Mouse (Mus musculus) E14TG2a.4 (cell line): ENCODE data around the gene Ccdc24.

ENCODE experiments used
- H3K27me3 ChIP-seq: 2 replicates; pipeline ENCODE4 v1.6.1; 2014; ENCODE audit warnings: low read length, control low read depth; ENCODE audit not compliant: insufficient read depth
- H3K36me3 ChIP-seq: 2 replicates; pipeline ENCODE4 v1.6.1; 2014; ENCODE audit warnings: low read length, control low read depth; ENCODE audit not compliant: insufficient read depth
- H3K4me1 ChIP-seq: replicated peaks from 2 replicates; pipeline ENCODE4 v1.6.1; 2014; ENCODE audit warnings: low read depth, low read length, control low read depth
- H3K4me3 ChIP-seq: replicated peaks from 2 replicates; pipeline ENCODE4 v1.5.1; 2014; ENCODE audit warnings: mild to moderate bottlenecking, low read length
- H3K9me3 ChIP-seq: 2 replicates; pipeline ENCODE4 v1.6.1; 2014; ENCODE audit warnings: low read length, control low read depth
- CTCF ChIP-seq: conservative IDR thresholded peaks from 2 replicates; pipeline ENCODE4 v1.5.1; 2014; ENCODE audit warnings: low read length
- NANOG ChIP-seq: IDR thresholded peaks from 2 replicates; pipeline ENCODE4 v1.6.1; 2014; ENCODE audit warnings: borderline replicate concordance, low read length, mixed read lengths
- POU5F1 ChIP-seq: IDR thresholded peaks from 2 replicates; pipeline ENCODE4 v1.6.1; 2014; ENCODE audit warnings: low read length, borderline replicate concordance

Gene Ccdc24

DNA sequence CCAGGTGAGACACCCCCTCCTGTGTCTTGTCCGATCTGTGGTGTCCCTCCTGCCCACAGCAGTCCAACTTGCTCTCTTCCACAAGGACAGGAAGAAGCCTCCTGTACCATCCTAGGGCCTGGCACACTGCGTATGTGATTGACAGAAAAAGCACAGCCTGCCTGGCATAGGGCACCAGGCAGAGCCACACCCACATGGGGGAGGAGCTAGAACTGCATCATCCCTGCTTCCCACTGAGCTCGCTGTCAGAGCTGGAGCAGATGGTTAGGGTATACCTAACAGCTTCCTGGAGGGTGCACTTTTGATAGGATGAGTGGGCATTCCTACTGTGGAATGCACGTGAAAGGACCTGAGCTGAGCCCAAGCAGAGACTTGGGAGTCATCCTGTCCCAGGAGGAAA, 9.5 kb downstream of the Ccdc24 start:
- TF ChIP-seq POU5F1 (no peak), CTCF (no peak), NANOG (no peak)
- H3K27me3 ChIP-seq = peaks cover 37% of the 10 kb centered on the region
- no peak overlapping the region for H3K4me3 ChIP-seq
- peaks cover 22% of the 10 kb centered on the region for H3K4me1 ChIP-seq
- peaks cover 17% of the 10 kb centered on the region; the same call in 1 of the 2 replicates for H3K36me3 ChIP-seq
- no peaks in the 10 kb centered on the region for H3K9me3 ChIP-seq

GRCm38 (mm10) chr4:117860570-117860969, 11.8 kb downstream of the Ccdc24 start:
- H3K9me3 ChIP-seq = no peaks in the 10 kb centered on the region
- TF ChIP-seq NANOG = no peak
- TF ChIP-seq POU5F1 = no peak
- no peak for TF ChIP-seq CTCF
- peaks cover 32% of the 10 kb centered on the region for H3K4me1 ChIP-seq
- H3K27me3 ChIP-seq = peaks cover 22% of the 10 kb centered on the region
- H3K36me3 ChIP-seq = peaks cover 24% of the 10 kb centered on the region; the same call in 1 of the 2 replicates
- no peak overlapping the region for H3K4me3 ChIP-seq

- no peak for TF ChIP-seq POU5F1
- peak; percentile 54 for TF ChIP-seq CTCF
- Histone ChIP-seq H3K36me3 (peaks cover 15% of the 10 kb centered on the region; the same call in 1 of the 2 replicates), H3K4me1 (peaks cover 30% of the 10 kb centered on the region), H3K27me3 (peaks cover 12% of the 10 kb centered on the region; the same call in 1 of the 2 replicates), H3K9me3 (no peaks in the 10 kb centered on the region), H3K4me3 (no peak overlapping the region)
These were observed 13.6 kb downstream of the Ccdc24 start for GRCm38 (mm10) chr4:117858794-117859193.

GRCm38 (mm10) chr4:117855146-117855545, 17.2 kb downstream of the Ccdc24 start:
- H3K9me3 ChIP-seq = no peaks in the 10 kb centered on the region
- peaks cover 18% of the 10 kb centered on the region for H3K4me1 ChIP-seq
- no peak overlapping the region for H3K4me3 ChIP-seq
- TF ChIP-seq CTCF (no peak), NANOG (no peak), POU5F1 (no peak)
- H3K27me3 ChIP-seq = peaks cover 14% of the 10 kb centered on the region
- peaks cover 15% of the 10 kb centered on the region; the same call in 1 of the 2 replicates for H3K36me3 ChIP-seq

GRCm38 (mm10) chr4:117852152-117852868, 20.0 kb downstream of the Ccdc24 start:
- H3K27me3 ChIP-seq = peaks cover 31% of the 10 kb centered on the region
- peaks cover 17% of the 10 kb centered on the region for H3K4me1 ChIP-seq
- no peaks in the 10 kb centered on the region for H3K9me3 ChIP-seq
- peaks cover 4% of the 10 kb centered on the region; the same call in 1 of the 2 replicates for H3K36me3 ChIP-seq
- no peak for TF ChIP-seq CTCF
- TF ChIP-seq NANOG = no peak
- no peak overlapping the region for H3K4me3 ChIP-seq

DNA sequence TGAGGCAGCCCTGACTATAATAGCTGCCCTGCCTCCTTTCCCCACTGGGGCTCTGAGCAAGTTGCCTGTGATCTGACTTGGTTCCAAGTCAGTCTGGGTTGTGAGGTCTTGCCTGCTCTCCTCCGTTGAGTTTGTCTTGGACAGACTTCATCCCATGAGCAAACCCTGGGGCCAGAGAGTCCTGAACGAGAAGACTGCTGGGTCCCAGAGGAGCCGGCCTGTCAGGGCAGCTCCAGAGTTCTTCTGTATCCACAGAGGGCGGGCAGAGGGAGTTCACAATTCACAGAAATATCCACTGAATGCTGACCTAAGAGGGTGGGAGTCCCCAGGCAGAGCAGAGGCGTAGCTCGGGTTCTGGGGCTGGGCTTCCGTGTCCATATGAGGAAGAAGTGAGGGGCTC, 21.5 kb downstream of the Ccdc24 start:
- H3K9me3 ChIP-seq = no peaks in the 10 kb centered on the region

GRCm38 (mm10) chr4:117850176-117850575, 22.2 kb downstream of the Ccdc24 start:
- no peaks in the 10 kb centered on the region for H3K9me3 ChIP-seq
- H3K4me3 ChIP-seq = no peak overlapping the region
- H3K4me1 ChIP-seq = peaks cover 7% of the 10 kb centered on the region
- H3K27me3 ChIP-seq = peaks cover 34% of the 10 kb centered on the region
- no peak for TF ChIP-seq CTCF
- no peak for TF ChIP-seq POU5F1
- no peak for TF ChIP-seq NANOG
- H3K36me3 ChIP-seq = peaks cover 15% of the 10 kb centered on the region

More for the DNA sequence above, 21.5 kb downstream of the Ccdc24 start:
- TF ChIP-seq NANOG (no peak), POU5F1 (no peak), CTCF (no peak)
- Histone ChIP-seq H3K4me3 (no peak overlapping the region), H3K36me3 (peaks cover 8% of the 10 kb centered on the region), H3K27me3 (peaks cover 35% of the 10 kb centered on the region), H3K4me1 (peaks cover 7% of the 10 kb centered on the region)

- H3K4me1 ChIP-seq = peaks cover 7% of the 10 kb centered on the region
These were observed 22.9 kb downstream of the Ccdc24 start for GRCm38 (mm10) chr4:117849506-117849905.

More at GRCm38 (mm10) chr4:117849506-117849905, 22.9 kb downstream of the Ccdc24 start:
- Histone ChIP-seq H3K9me3 (no peaks in the 10 kb centered on the region), H3K36me3 (peaks cover 15% of the 10 kb centered on the region), H3K4me3 (no peak overlapping the region), H3K27me3 (peaks cover 40% of the 10 kb centered on the region)
- TF ChIP-seq POU5F1 = no peak
- no peak for TF ChIP-seq NANOG
- TF ChIP-seq CTCF = no peak
